Mouse (Mus musculus) R1 (cell line): Measurements from ENCODE around the gene Zdhhc1.

Experiments
- DNase-seq: peaks from one replicate; pipeline ENCODE4 v3.0.0-alpha.2; 2018; ENCODE audit warnings: low read depth, low spot score

The Zdhhc1 gene

DNA sequence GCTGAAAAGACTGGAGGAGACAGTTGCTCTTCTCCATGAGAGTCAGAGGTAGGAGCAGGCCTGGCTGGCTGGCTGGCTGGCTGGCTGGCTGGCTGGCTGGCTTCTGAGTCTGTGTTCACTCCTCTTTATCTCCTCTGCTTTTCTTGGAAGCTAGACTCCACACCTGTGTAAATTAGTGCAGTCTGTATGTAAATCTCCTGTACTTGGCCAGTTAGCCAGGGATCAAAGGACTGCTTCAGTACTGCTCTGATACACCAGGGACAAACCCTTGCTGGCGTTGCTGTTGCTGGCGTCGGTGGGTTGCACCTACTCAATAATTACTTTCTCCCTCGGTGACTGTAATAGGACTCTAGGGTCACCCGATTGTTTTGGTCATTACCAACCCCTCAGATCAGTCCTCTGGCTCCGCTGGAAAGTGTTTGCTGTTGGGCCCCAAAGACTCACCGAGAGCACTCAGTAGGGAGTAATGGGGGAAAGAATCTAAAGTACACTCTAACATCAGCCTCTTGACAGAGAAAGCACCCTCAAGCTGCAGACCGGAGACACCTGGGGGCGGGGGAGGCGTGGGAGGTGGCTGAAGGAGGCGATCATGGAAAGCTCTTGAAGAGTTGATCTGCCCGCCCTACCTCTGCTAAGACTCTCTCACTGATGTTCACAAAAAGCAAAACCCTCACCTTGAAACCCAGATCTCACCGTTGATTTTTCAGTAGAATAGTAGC is 35.5 kb downstream of the Zdhhc1 start:
- no peak for DNase-seq

DNA sequence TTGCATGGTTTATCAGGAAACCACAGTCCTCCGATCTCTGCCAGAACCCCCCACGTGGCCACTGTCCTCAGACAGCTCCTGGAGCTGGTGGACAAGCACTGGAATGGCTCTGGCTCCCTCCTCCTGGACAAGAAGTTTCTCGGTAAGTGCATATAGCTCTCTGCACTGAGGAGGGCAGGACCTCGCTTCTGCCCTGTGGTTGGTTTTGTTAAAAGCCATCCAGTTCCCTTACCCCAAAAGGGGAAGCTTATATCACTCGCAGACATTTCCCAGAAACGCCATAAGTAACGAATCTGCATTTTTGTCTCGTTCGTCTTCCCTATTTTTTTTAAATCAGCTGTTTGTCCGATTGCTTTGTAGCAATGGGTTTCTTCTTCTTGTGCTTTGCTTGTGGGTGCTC is 41.5 kb downstream of the Zdhhc1 start:
- no peak for DNase-seq

DNA sequence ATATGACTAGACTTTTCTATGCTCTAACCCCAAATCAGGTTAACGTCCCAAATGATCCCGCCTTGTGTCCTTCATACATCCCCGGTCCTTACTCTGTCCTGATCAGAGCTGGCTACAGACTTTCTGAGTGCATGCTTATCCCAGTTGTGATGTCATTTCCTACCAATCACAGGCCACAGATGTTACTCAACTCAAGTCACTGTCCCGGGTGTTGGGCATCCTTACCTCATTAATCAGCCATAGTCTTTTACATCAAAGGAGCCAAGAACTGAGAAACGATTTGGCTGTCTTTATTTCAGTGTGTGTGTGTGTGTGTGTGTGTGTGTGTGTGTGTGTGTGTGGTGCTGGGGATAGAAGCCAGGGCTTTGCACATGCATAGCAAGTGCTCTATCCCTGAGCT is 42.6 kb downstream of the Zdhhc1 start:
- DNase-seq = no peak

DNA sequence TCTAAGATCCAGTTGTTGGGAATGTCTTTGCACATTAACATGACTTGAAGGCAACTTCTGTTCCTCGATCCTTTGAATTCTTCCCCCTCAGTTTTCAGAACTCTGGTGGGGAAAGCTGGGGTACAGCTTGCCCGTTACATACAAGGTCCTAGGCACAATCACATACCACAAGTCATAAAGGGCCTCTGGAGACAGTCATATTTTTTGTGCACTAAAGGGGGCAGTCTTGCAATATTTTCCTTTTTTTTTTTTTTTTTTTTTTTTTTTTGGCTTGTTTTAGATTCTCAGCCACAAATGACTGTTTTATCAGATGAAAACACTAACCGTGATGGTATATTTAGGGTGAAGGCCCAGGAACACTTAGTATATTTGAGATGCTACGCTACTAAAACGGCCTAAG is 43.4 kb downstream of the Zdhhc1 start:
- no peak for DNase-seq

DNA sequence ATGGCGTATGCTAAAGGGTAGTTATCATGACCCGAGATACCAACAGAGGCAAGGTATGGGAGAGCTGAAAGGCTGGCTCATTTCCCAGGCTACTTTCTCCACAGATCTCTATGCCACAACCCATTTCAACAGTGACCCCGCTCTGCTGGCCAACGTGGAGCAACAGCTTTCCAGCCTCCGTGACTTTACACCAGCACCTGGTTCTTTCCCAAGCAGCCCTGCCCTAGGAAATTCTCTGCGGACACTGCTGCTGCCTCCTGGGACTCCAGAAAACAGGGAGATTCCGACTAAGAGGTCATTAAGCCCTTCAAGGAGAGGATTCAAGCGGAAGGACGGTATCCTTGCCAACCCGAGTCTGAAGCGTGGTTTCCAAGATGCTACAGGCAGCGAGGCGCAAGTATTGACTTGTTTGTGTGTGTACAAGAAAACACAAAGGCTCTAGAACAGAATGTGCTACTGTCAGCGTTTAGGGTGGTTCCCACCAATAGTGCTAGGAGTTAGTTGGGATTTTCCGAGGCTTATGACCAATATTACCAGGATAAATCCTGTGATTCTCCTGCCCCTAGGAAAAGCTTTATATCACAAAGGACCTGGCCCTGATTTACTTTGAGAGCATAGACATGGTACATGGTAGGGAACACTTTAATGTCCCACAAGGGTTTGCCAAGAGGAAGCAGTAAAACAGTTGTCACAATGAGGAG is 44.6 kb downstream of the Zdhhc1 start:
- no peak for DNase-seq

DNA sequence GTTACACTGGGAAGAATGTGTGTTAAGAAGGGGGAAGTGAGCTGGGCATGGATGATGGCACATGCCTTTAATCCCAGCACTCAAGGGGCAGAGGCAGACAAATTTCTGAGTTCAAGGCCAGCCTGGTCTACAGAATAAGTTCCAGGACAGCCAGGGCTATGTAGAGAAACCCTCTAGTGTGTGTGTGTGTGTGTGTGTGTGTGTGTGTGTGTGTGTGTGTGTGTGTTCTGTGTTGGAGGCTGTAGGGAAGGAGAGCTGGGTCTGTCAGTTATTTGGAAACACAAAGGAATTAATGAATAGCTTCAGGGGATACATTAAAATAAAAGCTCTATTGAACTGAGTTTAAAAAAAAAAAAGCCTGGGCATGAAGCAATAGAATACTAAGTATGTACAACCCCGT is 45.7 kb downstream of the Zdhhc1 start:
- no peak for DNase-seq

DNA sequence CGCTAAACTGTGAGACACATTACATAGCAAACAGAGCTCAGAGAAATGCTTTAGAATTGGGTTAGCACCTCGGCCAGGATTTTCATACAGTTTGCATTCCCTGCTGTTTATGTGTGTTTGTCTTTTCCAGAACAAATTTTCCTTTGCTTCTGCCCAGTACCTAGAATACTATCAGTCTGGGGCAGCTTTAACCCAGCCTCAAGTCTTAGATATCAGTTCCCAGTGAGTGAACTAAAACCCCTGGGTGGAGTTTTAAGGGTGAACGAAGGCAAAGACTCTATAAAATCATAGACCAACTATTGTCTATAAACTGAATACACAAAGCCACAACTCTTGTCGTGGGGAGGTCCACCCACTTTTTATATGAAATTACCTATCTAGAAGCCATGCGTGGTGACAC is 48.1 kb downstream of the Zdhhc1 start:
- DNase-seq = no peak

DNA sequence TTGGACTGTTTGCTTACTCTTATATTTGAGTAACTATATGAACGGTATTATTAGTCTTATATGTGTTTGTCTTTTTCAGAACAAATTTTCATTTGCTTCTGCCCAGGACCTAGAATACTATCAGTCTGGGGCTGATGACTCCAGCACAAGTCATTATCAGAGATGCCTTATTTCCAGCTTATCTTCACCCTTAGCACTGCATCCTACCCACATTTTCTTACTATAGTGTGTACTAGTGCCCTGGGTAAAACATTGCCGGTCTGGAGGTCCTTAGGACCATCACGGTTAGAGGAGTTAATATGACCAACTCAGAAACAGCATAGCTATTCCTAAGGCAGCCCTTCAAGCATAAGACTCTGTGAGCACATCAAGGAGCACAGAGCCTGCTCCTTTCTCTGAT is 48.5 kb downstream of the Zdhhc1 start:
- DNase-seq = no peak

DNA sequence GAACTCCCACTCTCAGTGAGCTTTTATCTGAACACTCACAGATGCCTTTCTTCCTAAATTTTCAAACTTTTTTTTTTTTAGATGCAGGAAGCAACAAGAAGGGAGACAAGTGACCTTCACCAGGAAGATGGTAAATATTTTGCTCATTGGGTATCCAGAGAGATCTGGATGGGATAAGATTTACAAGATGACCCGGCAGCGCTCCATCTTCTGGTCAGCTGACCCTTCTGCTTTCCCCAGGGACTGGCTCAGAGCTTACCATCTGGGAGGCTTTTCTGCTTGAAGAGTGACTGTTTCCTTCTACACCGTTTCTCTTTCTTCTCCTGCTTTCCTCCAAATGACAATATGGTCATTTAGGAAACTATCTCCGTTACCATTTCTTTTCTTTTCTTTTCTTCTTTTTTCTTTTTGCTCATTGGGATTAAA is 50.6 kb downstream of the Zdhhc1 start:
- no peak for DNase-seq

DNA sequence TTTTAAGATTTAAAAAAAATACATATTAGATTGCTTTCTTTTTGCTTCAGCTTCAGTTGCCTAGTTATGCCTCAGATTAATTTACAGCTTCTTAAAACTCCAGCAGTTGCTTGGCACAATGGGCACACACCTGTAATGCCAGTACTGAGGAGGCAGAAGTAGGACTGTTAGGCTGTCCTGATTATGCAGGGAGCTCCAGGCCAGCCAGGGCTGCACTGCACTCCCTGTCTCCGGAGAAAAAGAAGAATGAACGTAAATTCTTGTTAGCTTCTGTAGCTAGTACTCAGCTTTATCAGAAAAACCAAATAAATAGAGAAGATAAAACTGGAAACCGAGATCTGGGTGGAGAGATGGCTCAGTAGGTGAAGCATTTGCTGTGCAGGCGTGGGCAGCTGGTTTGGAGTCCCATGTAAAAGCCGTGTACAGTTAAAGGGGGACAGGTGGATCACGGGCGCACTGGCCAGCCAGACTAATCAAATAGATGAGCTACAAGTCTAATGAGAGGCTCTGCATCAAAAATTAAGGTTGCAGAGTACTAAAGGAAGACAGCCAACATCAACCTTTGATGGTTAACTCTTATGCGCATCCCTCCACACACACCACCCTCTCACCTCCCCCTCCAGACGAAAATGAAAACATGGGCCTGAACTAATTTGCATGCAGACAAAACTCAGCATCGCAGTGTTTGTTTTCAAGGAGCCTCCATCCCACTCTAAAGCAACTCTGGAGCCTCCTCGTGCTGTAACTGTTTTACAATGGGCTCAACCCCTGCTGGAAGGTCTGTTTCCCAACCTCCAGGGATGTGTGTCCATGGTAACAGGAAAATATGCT is 51.2 kb downstream of the Zdhhc1 start:
- peak; percentile 36 for DNase-seq

DNA sequence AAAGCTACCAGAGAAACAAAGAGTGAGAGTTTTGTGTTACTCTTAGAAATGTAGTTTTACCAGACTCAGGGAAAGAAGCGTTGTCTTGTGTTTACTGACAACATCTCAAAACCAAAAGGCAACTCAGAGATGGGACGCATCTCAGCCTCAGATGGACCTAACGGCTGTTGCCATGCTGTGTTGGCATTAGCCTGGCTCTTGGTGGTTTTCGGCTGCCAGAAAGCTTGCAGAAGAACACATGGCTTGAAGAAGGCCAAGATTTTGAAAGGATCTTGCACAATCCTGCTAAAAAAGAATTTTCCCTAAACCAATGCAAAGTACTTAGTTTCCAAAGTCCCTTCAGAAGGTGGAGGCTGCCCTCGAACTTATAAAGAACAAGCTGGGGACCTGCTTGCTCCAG is 54.0 kb downstream of the Zdhhc1 start:
- no peak for DNase-seq

DNA sequence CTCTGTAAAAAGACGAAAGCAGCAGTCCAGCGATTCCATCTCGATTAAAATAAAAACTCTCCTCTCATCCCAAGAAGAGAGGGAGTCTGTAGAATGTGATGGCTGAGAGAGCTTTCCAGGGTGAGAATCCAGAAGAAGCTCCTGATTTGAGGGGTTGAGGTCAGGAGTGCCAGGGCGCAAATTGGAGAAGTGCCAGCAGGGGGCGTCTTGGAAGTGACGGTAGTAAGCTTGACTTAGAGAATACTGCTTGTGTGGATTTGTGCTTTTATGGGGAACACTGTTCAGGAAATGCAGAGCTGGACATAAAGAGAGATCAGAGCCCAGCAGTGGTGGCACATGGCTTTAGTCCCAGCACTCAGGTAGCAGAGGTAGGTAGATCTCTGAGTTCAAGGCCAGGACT is 55.3 kb downstream of the Zdhhc1 start:
- DNase-seq = peak; percentile 81

DNA sequence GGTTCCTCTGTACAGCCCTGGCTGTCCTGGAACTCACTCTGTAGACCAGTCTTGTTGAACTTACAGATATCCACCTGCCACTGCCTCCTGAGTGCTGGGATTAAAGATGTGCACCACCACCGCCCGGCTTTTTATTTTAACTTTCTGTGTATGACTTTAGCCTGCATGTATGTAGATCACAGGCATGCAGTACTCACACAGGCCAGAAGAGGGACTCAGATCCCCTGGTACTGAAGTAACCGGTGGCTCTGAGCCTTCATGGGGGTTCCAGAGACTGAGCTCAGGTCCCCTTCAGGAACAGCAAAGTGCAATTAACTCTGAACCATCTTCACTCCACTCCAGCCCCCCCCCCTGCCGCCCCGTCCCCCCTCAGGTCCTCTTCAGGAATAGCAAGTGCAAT is 57.8 kb downstream of the Zdhhc1 start:
- DNase-seq = peak; percentile 90

DNA sequence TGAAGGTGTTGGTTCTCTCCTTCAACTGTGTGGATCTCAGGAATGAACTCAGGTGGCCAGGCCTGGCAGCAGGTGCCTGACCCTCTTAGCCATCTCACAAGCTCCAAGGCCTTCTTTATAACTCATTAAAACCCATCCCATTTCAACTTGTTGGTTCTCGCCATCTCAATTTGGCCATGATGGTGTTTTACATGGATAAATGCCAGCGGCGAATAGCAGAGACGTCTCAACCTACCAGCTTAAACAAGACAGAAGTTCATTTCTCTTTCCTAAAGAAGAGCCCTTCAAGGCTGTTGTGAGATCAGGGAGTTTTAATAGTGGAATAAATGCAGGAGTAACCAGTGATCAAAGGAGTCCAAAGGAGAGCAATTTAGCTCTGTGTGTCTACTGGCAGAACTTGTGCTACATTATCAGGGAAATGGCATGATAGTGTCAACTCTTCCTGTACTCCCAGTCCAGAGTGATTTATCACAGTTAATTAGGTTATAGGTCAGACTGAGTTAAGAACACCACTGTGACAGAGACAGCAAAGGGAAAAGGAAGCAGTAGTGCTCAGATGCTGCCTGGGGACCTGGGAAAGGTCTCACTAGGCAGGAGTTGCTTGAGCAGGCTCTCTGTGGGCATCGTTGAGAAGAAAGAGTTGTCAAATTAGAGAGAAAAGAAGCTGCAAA is 59.5 kb downstream of the Zdhhc1 start:
- no peak for DNase-seq

DNA sequence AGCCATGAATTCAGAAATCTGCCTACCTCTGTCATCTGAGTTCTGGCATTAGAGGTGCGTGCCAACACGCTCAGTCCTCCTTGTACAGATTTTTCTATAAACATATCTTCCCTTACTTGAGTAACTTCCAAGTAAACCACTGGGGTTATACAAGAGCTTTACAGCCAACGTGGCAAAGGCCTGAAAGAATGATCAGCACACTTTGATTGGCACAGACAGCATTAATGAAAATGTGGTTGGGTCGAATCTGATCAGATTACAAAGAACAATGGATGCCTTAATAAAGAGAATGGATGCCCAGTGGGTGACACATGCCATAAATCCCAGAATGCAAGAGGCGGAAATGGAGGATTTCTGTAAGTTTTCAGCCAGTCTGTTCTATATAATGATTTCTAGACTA is 60.5 kb downstream of the Zdhhc1 start:
- no peak for DNase-seq

DNA sequence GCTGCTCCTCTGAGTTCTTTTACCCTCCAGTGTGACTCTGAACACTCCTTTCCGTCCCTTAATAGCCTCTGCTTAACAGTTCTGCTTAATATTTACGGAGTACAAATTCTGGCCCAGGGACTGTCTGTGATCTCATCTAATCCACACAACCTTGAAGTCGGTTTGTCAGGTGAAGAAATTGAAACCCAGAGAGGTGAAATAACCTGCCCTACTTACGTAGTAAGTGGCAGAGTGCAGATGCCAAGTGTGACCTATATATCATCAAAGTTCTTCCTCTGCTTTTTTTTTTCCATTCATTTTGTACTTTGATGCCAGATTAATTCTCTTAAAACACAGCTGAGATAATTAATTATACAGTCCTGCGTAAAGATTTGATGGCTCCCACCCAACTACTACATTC is 62.6 kb downstream of the Zdhhc1 start:
- DNase-seq = no peak

DNA sequence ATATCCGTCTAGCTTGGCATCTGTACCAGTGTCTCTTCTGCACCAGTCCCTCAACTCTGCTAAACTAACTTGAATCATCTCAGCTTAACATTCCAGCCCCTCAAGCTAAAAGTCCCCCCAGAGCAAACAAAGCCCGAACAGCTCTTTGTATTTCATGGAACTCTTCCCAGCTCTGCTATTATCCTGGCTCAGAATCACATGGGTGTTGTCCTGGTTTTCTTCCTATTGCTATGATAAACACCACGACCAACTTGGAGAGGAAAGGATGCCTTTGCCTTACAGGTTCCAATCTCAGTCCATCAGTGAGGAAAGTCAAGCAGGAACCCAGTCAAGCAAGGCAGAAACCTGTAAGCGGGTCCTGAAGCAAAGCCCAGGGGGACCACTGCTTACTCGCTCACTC is 63.2 kb downstream of the Zdhhc1 start:
- no peak for DNase-seq

DNA sequence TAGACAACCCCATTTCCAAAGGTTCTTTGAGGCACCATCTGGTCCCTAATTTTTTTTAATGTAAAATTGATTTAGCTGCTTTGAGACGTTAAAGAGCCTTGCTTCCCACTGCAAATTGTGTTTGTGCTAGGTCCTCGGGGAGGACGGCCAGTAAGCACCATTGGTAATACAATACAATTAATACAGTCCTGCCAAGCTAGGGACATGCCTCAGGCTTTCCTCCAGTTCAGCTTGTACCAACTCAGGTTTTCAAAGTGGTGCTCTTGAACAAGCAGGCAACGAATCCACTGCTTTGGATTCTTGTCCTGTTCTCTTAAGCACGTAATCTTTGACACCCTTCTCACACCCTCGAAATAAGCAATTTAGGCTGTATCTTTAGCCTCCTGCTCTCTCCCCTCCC is 63.7 kb downstream of the Zdhhc1 start:
- no peak for DNase-seq

DNA sequence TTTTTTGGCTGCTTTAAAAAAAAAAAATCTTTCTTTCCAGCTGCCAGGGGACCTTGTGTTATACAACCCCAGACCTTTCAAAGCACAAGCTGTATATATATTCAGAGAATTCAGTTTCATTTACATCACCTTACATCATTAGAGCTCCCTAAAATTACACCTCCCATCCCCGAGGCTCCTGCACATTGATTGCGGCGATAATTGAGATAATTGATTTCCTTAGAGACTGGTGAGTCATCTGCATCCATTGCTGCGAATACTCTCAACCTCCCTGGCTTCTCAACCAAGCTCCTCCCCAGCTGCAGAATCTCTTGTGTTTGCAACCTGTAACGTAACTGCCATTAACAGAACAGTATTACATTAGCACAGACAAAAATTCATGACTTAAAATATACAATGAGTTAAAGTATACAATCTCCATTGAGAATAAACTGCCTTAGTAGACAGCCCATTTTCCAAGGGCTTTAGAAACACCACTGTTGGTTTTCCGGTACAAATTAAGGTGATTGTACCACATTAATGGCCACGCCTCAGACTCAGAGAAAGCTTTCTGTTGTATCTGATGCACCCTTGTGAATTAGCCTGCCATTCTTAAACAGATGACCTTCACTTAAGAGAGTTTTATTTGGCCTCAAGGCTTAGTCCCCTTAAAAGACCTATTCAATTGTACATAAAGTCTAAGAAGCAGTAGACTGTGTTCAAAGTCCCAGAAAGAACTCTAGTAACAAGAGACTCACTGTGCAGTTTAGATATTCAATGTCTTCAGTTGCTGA is 64.8 kb downstream of the Zdhhc1 start:
- peak; percentile 44 for DNase-seq

DNA sequence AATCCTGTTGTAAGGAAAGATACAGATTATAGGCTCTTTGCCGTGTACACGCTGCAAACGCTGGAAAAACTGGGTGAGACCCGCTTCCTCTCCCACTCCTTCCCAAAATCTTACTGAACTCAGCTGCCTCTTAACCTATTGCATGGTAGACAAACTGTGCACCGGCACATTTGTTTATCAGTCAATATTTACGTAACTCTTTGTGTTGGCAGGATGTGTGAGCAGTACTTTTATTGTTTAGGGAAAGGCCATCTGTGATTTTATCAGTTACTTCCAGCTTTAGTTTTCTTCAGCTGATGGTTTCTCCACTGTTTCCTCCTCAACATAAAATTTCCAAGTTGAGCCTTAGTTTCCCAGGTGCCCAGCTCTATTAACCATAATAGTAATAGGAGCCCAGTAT is 69.8 kb downstream of the Zdhhc1 start:
- DNase-seq = no peak
